Mouse (Mus musculus) spleen, adult 2 months (tissue): ENCODE data around the gene Siah2. TPM values are rescaled to one million over a fixed set of nuclear protein-coding genes. Genes with fewer than 3 reads are reported as not detected.

ENCODE experiments used
- DNase-seq, 2 experiments: peaks; one replicate each; pipeline versions ENCODE4 v3.0.0 to v3.0.0-alpha.2; 2012 to 2021; ENCODE audit warnings: low spot score in 2 of 2, low read depth in 1 of 2
- H3K27ac ChIP-seq: fragments of 200-500 bp; 2 replicates; pipeline ENCODE4 v1.5.1; 2012; ENCODE audit warnings: low read length, inconsistent platforms; ENCODE audit not compliant: insufficient read depth
- H3K27me3 ChIP-seq: fragments of 200-500 bp; 2 replicates; pipeline ENCODE4 v1.6.1; 2012; ENCODE audit warnings: mild to moderate bottlenecking, moderate library complexity, low read length, inconsistent platforms; ENCODE audit not compliant: control insufficient read depth, insufficient read depth
- H3K36me3 ChIP-seq: fragments of 200-500 bp; 2 replicates; pipeline ENCODE4 v1.6.1; 2012; ENCODE audit warnings: mild to moderate bottlenecking, low read length, inconsistent platforms; ENCODE audit not compliant: control insufficient read depth, insufficient read depth
- H3K4me1 ChIP-seq: fragments of 200-500 bp; 2 replicates; pipeline ENCODE4 v1.6.1; 2011; ENCODE audit warnings: inconsistent platforms; ENCODE audit not compliant: control insufficient read depth, insufficient read depth, insufficient read length
- H3K4me3 ChIP-seq: fragments of 200-500 bp; 2 replicates; pipeline ENCODE4 v1.5.1; 2011; ENCODE audit warnings: mild to moderate bottlenecking, inconsistent platforms; ENCODE audit not compliant: insufficient read depth, insufficient read length; ENCODE audit errors: extremely low read depth
- CTCF ChIP-seq: fragments of 200-500 bp; IDR thresholded peaks from 2 replicates; pipeline ENCODE4 v1.5.1; 2011; ENCODE audit warnings: mild to moderate bottlenecking, inconsistent platforms; ENCODE audit not compliant: insufficient read depth, insufficient read length, insufficient replicate concordance; ENCODE audit errors: extremely low read depth
- POLR2A ChIP-seq: fragments of 200-500 bp; IDR thresholded peaks from 2 replicates; pipeline ENCODE4 v1.6.1; 2011; ENCODE audit warnings: low read depth, low read length, inconsistent platforms
- WGBS: fragments of 180-500 bp; shearing (Covaris S2); methylation state at CpG from one replicate; pipeline ENCODE4 v1.1.7; 2018; 5-methylcytosine and 5-hydroxymethylcytosine counted together
- polyA plus RNA-seq: library from polyadenylated mRNA; depleted of rRNA; stranded (reverse); fragments of >200 nt; gene quantifications from 2 replicates; pipeline ENCODE4 v1.2.3, GENCODE M21; 2012

Gene Siah2
- polyA plus RNA-seq, 1 experiment = 14.6 TPM

DNA sequence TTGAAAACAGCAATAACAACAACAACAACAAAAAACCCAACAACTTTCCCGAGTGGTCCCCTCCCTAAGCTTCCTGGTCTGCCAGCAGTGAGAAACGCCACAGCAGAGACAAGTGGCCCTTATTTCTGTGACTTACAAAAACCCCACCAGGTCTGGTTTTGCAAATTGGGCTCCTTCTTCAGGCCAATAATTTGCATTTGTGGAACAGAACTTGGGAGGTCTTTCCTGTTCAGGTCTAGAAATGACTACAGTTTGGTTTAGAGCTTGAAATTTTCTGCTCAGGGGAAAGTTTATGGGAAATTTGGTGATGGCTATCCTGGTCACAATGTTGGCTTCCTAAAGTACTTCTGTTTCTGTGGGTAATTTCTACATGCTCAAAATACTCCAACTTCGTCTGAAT, 4.6 kb upstream of the Siah2 start:
- Histone ChIP-seq H3K36me3 (no peaks in the 10 kb centered on the region), H3K4me3 (no peak overlapping the region), H3K27me3 (no peaks in the 10 kb centered on the region), H3K27ac (no peak overlapping the region), H3K4me1 (no peaks in the 10 kb centered on the region; the same call in 1 of the 2 replicates)
- DNase-seq = no peak
- TF ChIP-seq POLR2A (no peak), CTCF (no peak)
- 67% methylated on average over 3 of the region's 3 CpGs for WGBS

DNA sequence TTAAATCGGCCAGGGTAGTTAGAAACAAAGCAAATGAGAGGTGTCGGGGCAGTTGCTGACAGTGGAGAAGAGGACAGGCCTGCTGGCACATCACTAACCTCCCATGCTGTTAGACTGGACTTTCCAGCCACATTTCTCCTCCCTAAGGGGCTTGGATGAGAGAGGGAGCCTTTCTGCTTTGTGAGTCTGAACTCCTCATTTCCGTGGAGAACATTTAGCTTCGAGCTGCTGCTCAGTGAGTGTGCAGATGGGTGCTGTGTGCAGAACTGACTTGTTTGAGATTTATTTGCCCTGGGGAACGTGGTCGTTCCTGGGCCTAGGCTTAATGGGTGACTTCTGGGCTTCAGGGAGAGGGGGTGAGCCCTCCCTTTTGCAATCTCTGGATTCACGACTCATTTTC, 3.3 kb upstream of the Siah2 start:
- 79% methylated on average over 7 of the region's 7 CpGs for WGBS
- Histone ChIP-seq H3K4me3 (no peak overlapping the region), H3K36me3 (no peaks in the 10 kb centered on the region), H3K4me1 (no peaks in the 10 kb centered on the region; the same call in 1 of the 2 replicates), H3K27ac (no peak overlapping the region), H3K27me3 (no peaks in the 10 kb centered on the region)
- TF ChIP-seq CTCF = no peak
- TF ChIP-seq POLR2A = no peak
- no peak for DNase-seq

DNA sequence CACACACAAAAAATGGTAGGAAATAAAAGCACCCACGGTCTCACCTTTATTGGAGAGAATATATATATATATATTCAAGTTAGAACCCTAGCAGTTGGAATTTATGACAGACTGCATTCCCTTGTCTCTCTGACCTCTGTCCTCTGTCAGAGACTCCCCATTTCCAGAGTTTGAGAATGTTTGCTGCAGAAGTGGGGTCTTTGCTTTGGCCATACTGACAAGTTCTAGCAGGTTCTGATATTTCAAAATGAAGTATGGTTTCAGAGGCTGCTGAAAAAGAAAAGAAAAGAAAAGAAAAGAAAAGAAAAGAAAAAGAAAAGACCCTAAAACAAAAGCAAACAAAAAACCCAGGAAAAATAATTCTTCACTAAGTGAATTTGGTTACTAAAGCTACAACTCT, 2.8 kb upstream of the Siah2 start:
- Histone ChIP-seq H3K4me1 (no peaks in the 10 kb centered on the region; the same call in 1 of the 2 replicates), H3K4me3 (no peak overlapping the region), H3K36me3 (no peaks in the 10 kb centered on the region), H3K27ac (no peak overlapping the region), H3K27me3 (no peaks in the 10 kb centered on the region)
- WGBS = 89% methylated on average over 1 of the region's 1 CpGs
- TF ChIP-seq POLR2A (no peak), CTCF (no peak)
- no peak for DNase-seq

DNA sequence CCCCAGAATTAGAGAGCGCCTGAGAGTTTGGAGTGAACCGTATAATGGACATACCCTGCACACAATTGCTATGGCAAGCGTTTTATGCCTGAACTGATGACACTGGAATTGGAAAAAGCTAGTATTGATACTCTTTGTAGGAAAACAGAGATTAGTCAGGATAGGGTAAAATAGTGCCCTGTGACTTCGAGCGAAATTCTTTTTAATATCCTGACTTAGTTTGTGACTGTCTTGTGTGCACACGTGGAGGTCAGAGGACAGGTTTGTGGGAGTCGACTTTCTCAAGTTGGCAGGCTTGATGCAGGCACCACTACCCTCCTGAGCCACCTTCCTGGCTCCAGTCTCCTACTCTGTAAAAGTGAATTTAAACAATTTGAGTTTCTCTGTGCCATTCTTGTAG, 1.1 kb upstream of the Siah2 start:
- Histone ChIP-seq H3K27ac (no peak overlapping the region), H3K27me3 (no peaks in the 10 kb centered on the region), H3K4me3 (no peak overlapping the region), H3K4me1 (peaks cover 3% of the 10 kb centered on the region; the same call in 1 of the 2 replicates), H3K36me3 (no peaks in the 10 kb centered on the region)
- DNase-seq = no peak
- WGBS = 89% methylated on average over 7 of the region's 7 CpGs
- TF ChIP-seq CTCF = no peak
- no peak for TF ChIP-seq POLR2A

DNA sequence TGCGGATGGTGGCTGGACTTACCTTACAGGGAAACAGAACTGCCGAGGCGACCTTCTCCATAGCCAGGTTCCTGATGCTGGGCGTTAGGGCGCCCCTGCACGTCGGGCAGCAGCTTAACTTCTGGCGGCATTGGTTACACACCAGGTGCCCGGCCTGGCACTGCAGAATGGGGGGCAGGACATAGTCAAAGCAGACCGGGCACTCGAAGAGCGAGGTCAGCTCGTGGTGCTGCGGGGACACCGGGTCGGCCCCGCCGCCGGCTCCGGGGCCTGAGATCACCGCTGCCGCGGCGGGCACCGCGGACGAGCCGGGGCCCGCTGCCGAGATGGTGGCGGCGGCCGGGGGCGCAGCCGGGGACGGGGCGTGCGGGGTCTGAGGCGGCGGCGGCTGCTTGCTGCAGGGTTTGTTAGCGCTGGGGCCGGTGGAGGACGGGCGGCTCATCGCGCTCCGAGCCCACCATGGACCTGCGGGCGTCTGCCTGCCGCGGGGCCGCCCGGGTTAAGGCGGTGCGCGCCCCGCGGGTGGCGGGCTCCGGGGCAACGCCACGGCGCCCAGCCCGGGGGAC, 743 bp downstream of the Siah2 start:
- Histone ChIP-seq H3K27ac (peak overlapping the region; percentile 99), H3K36me3 (no peaks in the 10 kb centered on the region; the same call in 1 of the 2 replicates), H3K4me1 (peaks cover 3% of the 10 kb centered on the region; the same call in 1 of the 2 replicates), H3K27me3 (no peaks in the 10 kb centered on the region), H3K4me3 (peak overlapping the region; percentile 98)
- no peak for TF ChIP-seq POLR2A
- TF ChIP-seq CTCF = no peak
- peak; percentile 23 to 38 for DNase-seq
- under 1% methylated on average over 57 of the region's 65 CpGs for WGBS

DNA sequence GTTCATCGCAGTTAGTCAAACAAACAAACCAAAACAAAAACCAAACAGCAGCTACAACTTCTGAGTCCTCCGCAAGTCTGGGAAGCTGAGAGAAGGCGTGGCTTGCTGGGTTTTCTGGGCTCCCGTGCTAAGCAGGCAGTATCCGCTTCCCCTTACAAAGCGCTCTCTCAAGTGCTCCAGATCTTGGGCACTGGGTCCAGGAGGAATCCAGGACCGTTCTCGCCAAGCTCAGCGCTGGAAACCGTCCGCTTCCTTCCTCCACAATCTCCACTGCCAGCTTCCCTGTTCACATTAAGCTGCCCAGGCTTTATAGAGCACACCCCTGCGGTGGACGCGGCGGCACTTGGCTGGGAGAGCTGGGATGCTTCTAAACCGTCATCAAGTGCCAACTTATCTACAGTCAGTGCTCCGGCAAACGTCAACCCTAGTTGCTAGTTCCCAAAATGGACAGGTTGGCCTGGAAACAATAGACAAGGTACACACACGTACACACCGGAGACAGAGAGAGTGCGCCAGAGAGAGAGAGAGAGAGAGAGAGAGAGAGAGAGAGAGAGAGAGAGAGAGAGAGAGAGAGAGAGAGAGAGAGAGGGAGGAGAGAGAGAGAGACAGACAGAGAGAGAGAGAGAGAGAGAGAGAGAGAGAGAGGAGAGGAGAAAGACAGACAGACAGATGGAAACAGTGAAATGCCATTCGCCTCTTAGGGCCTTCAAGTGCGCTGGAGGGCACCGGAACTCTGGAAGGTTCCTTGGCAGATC, 1.4 kb downstream of the Siah2 start:
- peak overlapping the region; percentile 99; the same call in 1 of the 2 replicates for H3K27ac ChIP-seq

More for the DNA sequence above, 1.4 kb downstream of the Siah2 start:
- H3K36me3 ChIP-seq = no peaks in the 10 kb centered on the region; the same call in 1 of the 2 replicates
- H3K4me3 ChIP-seq = peak overlapping the region; percentile 98
- peaks cover 3% of the 10 kb centered on the region; the same call in 1 of the 2 replicates for H3K4me1 ChIP-seq
- TF ChIP-seq POLR2A = no peak
- TF ChIP-seq CTCF = no peak
- under 1% methylated on average over 24 of the region's 24 CpGs for WGBS
- DNase-seq = peak; percentile 37 to 39
- no peaks in the 10 kb centered on the region for H3K27me3 ChIP-seq
